Mouse (Mus musculus): ENCODE results near the gene Ptges2. TPM values are rescaled to one million over a fixed set of nuclear protein-coding genes. Genes with fewer than 3 reads are reported as not detected.

Ptges2 gene
- polyA plus RNA-seq, 1 experiment from 2014 or later = 32.3 TPM

DNA sequence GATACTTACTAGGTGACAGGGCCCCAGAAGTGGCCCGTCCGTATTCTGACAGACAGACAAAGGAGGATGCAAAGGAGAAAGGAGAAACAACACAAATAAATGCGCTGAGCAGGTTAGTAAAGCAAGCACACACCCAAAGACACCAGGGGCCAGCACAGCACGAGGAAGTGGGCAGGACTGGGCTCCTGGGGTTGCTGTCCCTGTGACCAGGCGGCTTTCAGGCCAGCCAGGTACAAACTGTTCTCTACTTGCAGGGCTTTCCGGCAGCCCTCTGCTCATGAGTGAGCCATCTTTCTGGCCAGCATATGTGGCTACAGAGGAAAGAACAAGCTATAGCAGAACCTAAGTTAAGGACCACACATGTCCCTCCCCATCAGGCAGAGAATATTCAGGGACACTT lies 25.0 kb downstream of the Ptges2 start:
- Histone ChIP-seq H3K36me3 (ENCODE audit: control insufficient read depth, insufficient read depth, low read length) (peaks cover 19% of the 10 kb centered on the region; the same call in 1 of the 2 replicates), H3K27me3 (ENCODE audit: control insufficient read depth, insufficient read depth, low read length) (no peaks in the 10 kb centered on the region), H3K27ac (replicated peaks; ENCODE audit: low read depth, low read length) (no peak overlapping the region), H3K4me2 (ENCODE audit: low read depth, severe bottlenecking) (no peak overlapping the region), H3K9ac (ENCODE audit: low read length) (no peak overlapping the region), H3K4me1 (ENCODE audit: control insufficient read depth, insufficient read depth, low read length) (peaks cover 20% of the 10 kb centered on the region), H3K9me3 (ENCODE audit: control insufficient read depth, low read length) (no peaks in the 10 kb centered on the region), H3K4me3 (ENCODE audit: low read depth, low read length) (no peak overlapping the region)
- no peak for DNase-seq (ENCODE audit: low spot score)
- ATAC-seq (ENCODE audit: insufficient number of reproducible peaks, low FRiP score, low TSS enrichment, low read depth) = no peak
- WGBS = 87% methylated on average over 6 of the region's 6 CpGs

DNA sequence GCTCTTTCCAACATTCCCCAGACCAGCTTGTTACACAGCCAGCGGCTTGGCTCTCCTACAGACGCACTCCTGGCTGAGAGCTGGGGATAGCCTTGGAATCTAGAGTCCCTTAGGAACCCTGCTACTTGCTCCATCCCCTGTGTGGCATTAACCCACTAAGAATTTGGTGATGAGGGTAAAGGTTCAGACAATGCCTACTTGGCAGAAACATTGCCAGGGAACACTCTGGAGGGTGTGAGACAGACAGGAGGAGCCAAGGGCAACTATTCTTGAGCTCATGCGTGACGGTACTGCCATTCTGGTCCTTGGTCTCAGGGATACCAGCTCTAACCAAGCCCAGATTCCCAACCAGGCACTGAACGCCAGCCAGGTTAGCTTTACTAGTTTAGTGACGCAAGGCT lies 26.2 kb downstream of the Ptges2 start:
- Histone ChIP-seq H3K4me2 (ENCODE audit: low read depth, severe bottlenecking) (no peak overlapping the region), H3K4me1 (ENCODE audit: control insufficient read depth, insufficient read depth, low read length) (peaks cover 20% of the 10 kb centered on the region), H3K27ac (replicated peaks; ENCODE audit: low read depth, low read length) (no peak overlapping the region), H3K27me3 (ENCODE audit: control insufficient read depth, insufficient read depth, low read length) (no peaks in the 10 kb centered on the region), H3K9me3 (ENCODE audit: control insufficient read depth, low read length) (no peaks in the 10 kb centered on the region), H3K9ac (ENCODE audit: low read length) (no peak overlapping the region), H3K4me3 (ENCODE audit: low read depth, low read length) (no peak overlapping the region), H3K36me3 (ENCODE audit: control insufficient read depth, insufficient read depth, low read length) (peaks cover 8% of the 10 kb centered on the region; the same call in 1 of the 2 replicates)
- 92% methylated on average over 6 of the region's 6 CpGs for WGBS
- DNase-seq (ENCODE audit: low spot score) (no peak), ATAC-seq (ENCODE audit: insufficient number of reproducible peaks, low FRiP score, low TSS enrichment, low read depth) (no peak)

DNA sequence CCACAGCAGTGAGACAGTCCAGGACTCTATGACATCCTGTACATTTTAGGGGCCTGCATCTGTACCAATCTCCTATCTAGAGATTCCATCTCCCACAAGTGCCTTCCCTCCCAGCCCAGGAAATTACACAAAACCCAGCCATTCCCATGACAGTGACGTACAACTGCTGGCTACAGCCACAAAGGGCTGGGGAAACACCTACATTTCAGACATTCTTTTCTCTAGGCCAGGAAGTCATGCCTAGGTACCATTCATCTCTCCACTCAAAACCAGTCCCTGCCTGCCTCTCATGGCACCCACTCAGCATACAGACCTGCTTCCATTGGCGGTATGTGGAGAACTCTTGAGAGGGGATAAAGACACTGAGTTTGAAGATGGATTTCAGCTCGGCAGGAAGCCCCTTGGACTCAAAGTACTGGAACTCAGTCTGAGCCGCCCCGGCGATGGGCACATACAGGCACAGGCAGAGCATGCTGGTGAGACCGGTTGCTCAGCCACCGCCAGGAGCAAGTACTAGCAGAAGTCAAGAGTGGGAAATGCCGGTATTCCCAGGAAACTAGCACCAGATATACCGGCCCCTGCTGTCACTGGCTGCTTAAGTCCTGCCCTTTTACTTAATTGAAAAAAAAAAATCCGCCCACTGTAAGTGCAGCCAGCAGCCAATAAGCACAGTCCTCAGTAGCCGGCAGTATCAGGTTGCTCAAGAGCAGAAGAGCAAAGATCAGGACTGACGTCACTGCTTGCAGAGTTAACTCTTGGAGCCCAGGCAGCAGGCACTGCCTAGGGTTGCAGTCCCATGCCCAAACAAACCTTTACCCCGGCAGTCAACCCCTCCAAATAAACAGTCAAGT lies 28.0 kb downstream of the Ptges2 start:
- peaks cover 26% of the 10 kb centered on the region for H3K4me1 ChIP-seq (ENCODE audit: control insufficient read depth, insufficient read depth, low read length)
- no peaks in the 10 kb centered on the region for H3K9me3 ChIP-seq (ENCODE audit: control insufficient read depth, low read length)
- H3K9ac ChIP-seq (ENCODE audit: low read length) = no peak overlapping the region
- H3K27ac ChIP-seq (replicated peaks; ENCODE audit: low read depth, low read length) = peak overlapping the region; percentile 72
- peak; percentile 80 for DNase-seq (ENCODE audit: low spot score)
- ATAC-seq (ENCODE audit: insufficient number of reproducible peaks, low FRiP score, low TSS enrichment, low read depth) = peak; percentile 85
- H3K4me3 ChIP-seq (ENCODE audit: low read depth, low read length) = peak overlapping the region; percentile 29
- 3% methylated on average over 14 of the region's 14 CpGs for WGBS
- peak overlapping the region; percentile 56 for H3K4me2 ChIP-seq (ENCODE audit: low read depth, severe bottlenecking)
- no peaks in the 10 kb centered on the region for H3K27me3 ChIP-seq (ENCODE audit: control insufficient read depth, insufficient read depth, low read length)
- H3K36me3 ChIP-seq (ENCODE audit: control insufficient read depth, insufficient read depth, low read length) = peaks cover 3% of the 10 kb centered on the region; the same call in 1 of the 2 replicates

DNA sequence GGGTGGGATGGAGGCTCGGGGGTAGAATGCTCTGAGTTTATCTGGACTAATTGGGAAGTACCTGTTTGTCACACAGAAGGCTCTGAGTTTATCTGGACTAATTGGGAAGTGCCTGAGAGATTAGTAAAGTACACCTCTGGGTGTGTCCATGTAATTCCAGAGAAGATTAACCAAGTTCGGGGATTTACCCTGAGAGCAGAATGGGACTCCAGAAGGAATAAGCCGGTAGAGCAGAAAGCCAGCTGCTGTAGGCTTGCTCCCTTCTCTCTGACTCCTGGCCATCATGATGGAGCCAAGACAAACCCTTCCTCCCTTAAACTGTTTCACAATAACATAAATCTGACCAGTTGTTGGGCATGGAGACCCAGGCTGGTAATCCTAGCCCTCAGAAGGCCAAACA lies 29.1 kb downstream of the Ptges2 start:
- ATAC-seq (ENCODE audit: insufficient number of reproducible peaks, low FRiP score, low TSS enrichment, low read depth) (no peak), DNase-seq (ENCODE audit: low spot score) (no peak)
- Histone ChIP-seq H3K4me3 (ENCODE audit: low read depth, low read length) (no peak overlapping the region), H3K36me3 (ENCODE audit: control insufficient read depth, insufficient read depth, low read length) (peaks cover 3% of the 10 kb centered on the region; the same call in 1 of the 2 replicates), H3K27me3 (ENCODE audit: control insufficient read depth, insufficient read depth, low read length) (no peaks in the 10 kb centered on the region), H3K4me1 (ENCODE audit: control insufficient read depth, insufficient read depth, low read length) (peaks cover 31% of the 10 kb centered on the region), H3K9ac (ENCODE audit: low read length) (no peak overlapping the region), H3K27ac (replicated peaks; ENCODE audit: low read depth, low read length) (peak overlapping the region; percentile 72; the same call in 1 of the 2 replicates), H3K9me3 (ENCODE audit: control insufficient read depth, low read length) (no peaks in the 10 kb centered on the region), H3K4me2 (ENCODE audit: low read depth, severe bottlenecking) (no peak overlapping the region)
- WGBS = 51% methylated on average over 3 of the region's 3 CpGs

DNA sequence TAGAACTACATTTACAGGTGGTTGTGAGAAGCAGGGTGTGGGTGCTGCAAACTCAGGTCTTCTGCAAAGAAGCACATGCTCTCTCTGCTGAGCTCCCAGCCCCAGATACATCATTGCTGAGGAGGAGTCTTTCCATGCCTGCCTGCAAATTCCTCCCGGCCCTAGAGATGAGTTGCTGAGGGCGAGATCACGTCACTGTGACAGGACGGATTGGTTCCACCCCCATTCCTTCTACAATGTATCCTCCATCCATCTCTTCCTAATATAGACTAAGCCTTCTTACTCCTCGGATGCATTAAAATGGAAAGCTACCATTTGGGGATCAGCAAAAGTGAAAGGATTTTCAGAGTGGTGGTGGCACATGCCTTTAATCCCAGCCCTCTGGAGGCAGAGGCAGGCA lies 29.9 kb downstream of the Ptges2 start:
- Histone ChIP-seq H3K4me2 (ENCODE audit: low read depth, severe bottlenecking) (no peak overlapping the region), H3K27ac (replicated peaks; ENCODE audit: low read depth, low read length) (no peak overlapping the region), H3K9me3 (ENCODE audit: control insufficient read depth, low read length) (no peaks in the 10 kb centered on the region), H3K36me3 (ENCODE audit: control insufficient read depth, insufficient read depth, low read length) (no peaks in the 10 kb centered on the region; the same call in 1 of the 2 replicates), H3K4me1 (ENCODE audit: control insufficient read depth, insufficient read depth, low read length) (peaks cover 33% of the 10 kb centered on the region), H3K4me3 (ENCODE audit: low read depth, low read length) (no peak overlapping the region), H3K27me3 (ENCODE audit: control insufficient read depth, insufficient read depth, low read length) (no peaks in the 10 kb centered on the region), H3K9ac (ENCODE audit: low read length) (no peak overlapping the region)
- 85% methylated on average over 5 of the region's 5 CpGs for WGBS
- ATAC-seq (ENCODE audit: insufficient number of reproducible peaks, low FRiP score, low TSS enrichment, low read depth) (no peak), DNase-seq (ENCODE audit: low spot score) (no peak)

DNA sequence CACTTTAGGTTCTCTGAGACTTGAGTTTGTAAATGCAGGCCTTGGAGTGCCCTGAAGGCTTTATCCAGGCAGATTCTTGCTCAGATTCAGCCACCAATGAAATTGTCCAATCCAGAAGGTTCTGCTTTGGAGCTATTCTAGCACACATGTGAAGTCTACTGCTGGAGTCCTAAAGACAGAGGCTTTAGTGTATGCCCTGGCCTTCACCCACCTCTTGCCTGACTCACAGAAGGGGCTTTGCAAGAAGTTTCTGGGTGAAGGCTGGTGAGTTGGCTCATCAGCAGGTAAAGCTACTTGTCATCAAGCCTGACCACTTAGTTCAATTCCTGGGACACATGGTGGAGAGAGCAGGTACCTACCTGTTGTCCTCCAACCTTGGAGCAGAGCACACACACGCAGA lies 30.4 kb downstream of the Ptges2 start:
- H3K4me1 ChIP-seq (ENCODE audit: control insufficient read depth, insufficient read depth, low read length) = peaks cover 33% of the 10 kb centered on the region
- no peaks in the 10 kb centered on the region for H3K9me3 ChIP-seq (ENCODE audit: control insufficient read depth, low read length)
- no peak overlapping the region for H3K4me3 ChIP-seq (ENCODE audit: low read depth, low read length)
- DNase-seq (ENCODE audit: low spot score) = no peak
- H3K36me3 ChIP-seq (ENCODE audit: control insufficient read depth, insufficient read depth, low read length) = no peaks in the 10 kb centered on the region
- H3K27ac ChIP-seq (replicated peaks; ENCODE audit: low read depth, low read length) = no peak overlapping the region
- WGBS = 85% methylated on average over 1 of the region's 1 CpGs
- ATAC-seq (ENCODE audit: insufficient number of reproducible peaks, low FRiP score, low TSS enrichment, low read depth) = no peak
- no peaks in the 10 kb centered on the region for H3K27me3 ChIP-seq (ENCODE audit: control insufficient read depth, insufficient read depth, low read length)
- no peak overlapping the region for H3K9ac ChIP-seq (ENCODE audit: low read length)
- H3K4me2 ChIP-seq (ENCODE audit: low read depth, severe bottlenecking) = no peak overlapping the region

DNA sequence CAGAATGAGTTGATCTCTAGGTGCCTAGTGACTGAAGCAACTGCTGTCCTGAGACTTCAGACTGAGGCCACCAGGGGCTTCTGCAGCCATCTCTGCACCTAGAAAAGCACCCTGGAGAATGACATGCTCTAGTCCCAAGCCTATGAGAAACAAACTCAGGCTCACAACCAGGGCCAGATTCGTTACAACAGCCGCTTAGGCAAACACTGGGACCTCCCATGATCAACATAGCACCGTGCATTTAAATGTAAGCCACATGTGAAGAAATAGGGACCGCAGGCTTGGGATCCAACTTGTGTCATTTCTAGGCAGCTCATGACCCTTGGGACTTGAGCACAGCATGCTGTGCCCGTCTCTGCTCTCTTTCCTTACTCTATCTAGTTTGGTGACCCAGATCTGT lies 32.0 kb downstream of the Ptges2 start:
- Histone ChIP-seq H3K4me1 (ENCODE audit: control insufficient read depth, insufficient read depth, low read length) (peaks cover 33% of the 10 kb centered on the region), H3K9me3 (ENCODE audit: control insufficient read depth, low read length) (no peaks in the 10 kb centered on the region), H3K27me3 (ENCODE audit: control insufficient read depth, insufficient read depth, low read length) (no peaks in the 10 kb centered on the region), H3K4me3 (ENCODE audit: low read depth, low read length) (no peak overlapping the region), H3K36me3 (ENCODE audit: control insufficient read depth, insufficient read depth, low read length) (no peaks in the 10 kb centered on the region), H3K4me2 (ENCODE audit: low read depth, severe bottlenecking) (no peak overlapping the region), H3K27ac (replicated peaks; ENCODE audit: low read depth, low read length) (no peak overlapping the region), H3K9ac (ENCODE audit: low read length) (no peak overlapping the region)
- no peak for ATAC-seq (ENCODE audit: insufficient number of reproducible peaks, low FRiP score, low TSS enrichment, low read depth)
- WGBS = 74% methylated on average over 5 of the region's 5 CpGs
- no peak for DNase-seq (ENCODE audit: low spot score)

DNA sequence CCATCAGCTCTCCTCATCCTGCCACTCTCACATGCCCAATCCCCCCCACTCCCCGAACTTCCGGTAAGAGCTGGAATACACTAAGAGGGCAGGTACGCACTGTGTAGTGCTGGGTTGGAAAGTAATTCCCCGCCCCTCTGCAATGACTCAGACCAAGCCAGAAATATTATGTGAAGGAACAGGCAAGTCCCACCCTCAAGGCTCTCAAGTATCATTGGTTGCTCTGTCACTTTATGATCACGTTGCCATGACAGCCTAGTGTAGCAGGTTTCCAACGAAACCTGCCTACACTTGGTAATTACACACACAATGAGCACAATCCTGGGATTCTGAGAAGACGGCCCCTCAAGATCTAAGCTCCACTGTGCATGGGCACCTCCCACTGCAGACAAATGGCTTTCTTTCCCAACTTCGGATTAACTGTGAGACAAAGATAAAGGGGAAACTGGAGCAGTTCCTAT lies 32.6 kb downstream of the Ptges2 start:
- H3K36me3 ChIP-seq (ENCODE audit: control insufficient read depth, insufficient read depth, low read length) = no peaks in the 10 kb centered on the region
- peaks cover 27% of the 10 kb centered on the region for H3K4me1 ChIP-seq (ENCODE audit: control insufficient read depth, insufficient read depth, low read length)
- WGBS = 59% methylated on average over 8 of the region's 8 CpGs
- no peak for DNase-seq (ENCODE audit: low spot score)
- H3K4me3 ChIP-seq (ENCODE audit: low read depth, low read length) = no peak overlapping the region
- H3K9ac ChIP-seq (ENCODE audit: low read length) = no peak overlapping the region
- H3K27me3 ChIP-seq (ENCODE audit: control insufficient read depth, insufficient read depth, low read length) = no peaks in the 10 kb centered on the region
- no peaks in the 10 kb centered on the region for H3K9me3 ChIP-seq (ENCODE audit: control insufficient read depth, low read length)
- no peak overlapping the region for H3K27ac ChIP-seq (replicated peaks; ENCODE audit: low read depth, low read length)
- 0 out of 2 replicates have a peak overlapping the region, but pooled peaks have one; percentile 24 for H3K4me2 ChIP-seq (ENCODE audit: low read depth, severe bottlenecking)
- peak; percentile 23; the same call in 1 of the 2 replicates for ATAC-seq (ENCODE audit: insufficient number of reproducible peaks, low FRiP score, low TSS enrichment, low read depth)
